Mouse (Mus musculus): ENCODE results near the gene Ebpl. TPM values are rescaled to one million over a fixed set of nuclear protein-coding genes. Genes with fewer than 3 reads are reported as not detected.
A peak's percentile ranks its signal among the peaks of the same experiment; 100 is the strongest.

The Ebpl gene
- polyA plus RNA-seq, 2 experiments = 1.1 to 4.9 TPM

DNA sequence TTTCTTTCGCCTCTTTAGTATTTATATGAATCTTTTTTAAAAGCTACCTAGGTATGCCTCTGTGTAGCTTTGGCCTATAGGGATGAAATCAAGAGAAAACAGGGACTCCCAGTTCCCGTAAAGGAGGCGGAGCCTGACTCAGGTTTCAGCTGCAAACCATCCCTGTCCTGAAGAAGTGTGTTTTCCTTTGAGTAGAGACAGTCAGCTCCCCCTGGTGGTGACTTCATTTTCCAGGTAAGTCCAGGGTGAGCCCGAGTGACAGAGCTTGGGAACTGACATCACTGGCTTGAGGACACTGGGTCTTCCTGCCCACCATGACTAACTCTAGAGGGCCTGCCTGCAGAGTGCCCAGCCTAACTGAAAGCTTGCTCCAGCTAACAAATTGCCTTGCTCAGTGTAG lies 43.4 kb downstream of the Ebpl start:
- Histone ChIP-seq H3K4me3 (ENCODE audit: insufficient read depth in 1 of 2, low read depth in 2 of 2, low read length in 2 of 2) (no peak overlapping the region), H3K4me2 (ENCODE audit: low read depth) (no peak overlapping the region), H3K27ac (no peak overlapping the region), H3K27me3 (ENCODE audit: control insufficient read depth, insufficient read depth, low read length) (no peaks in the 10 kb centered on the region), H3K36me3 (replicated peaks; ENCODE audit: control insufficient read depth, insufficient read depth, low read depth) (no peaks in the 10 kb centered on the region), H3K9me3 (ENCODE audit: control insufficient read depth, low read length) (no peaks in the 10 kb centered on the region), H3K4me1 (replicated peaks; ENCODE audit: control insufficient read depth in 2 of 2, insufficient read depth in 2 of 2, low read length in 1 of 2) (peaks cover 0 to 6% of the 10 kb centered on the region in 2 experiments; a peak in 1 of 4 replicates), H3K9ac (replicated peaks) (no peak overlapping the region)
- TF ChIP-seq EP300 (IDR thresholded peaks at IDR 0.05; ENCODE audit: low read depth) (no peak), CTCF (IDR thresholded peaks at IDR 0.05; ENCODE audit: low read depth) (peak; percentile 77)
- WGBS (ENCODE audit: insufficient replicate concordance) = 32% methylated on average over 4 of the region's 4 CpGs
- DNase-seq (ENCODE audit: low read depth in 3 of 3, low spot score in 3 of 3) = peak; percentile 41 to 45 (median 41)
- no peak for ATAC-seq (ENCODE audit: insufficient read depth)

- TF ChIP-seq EP300 (IDR thresholded peaks at IDR 0.05; ENCODE audit: low read depth) (no peak), CTCF (IDR thresholded peaks at IDR 0.05; ENCODE audit: low read depth) (no peak)
- no peaks in the 10 kb centered on the region for H3K27me3 ChIP-seq (ENCODE audit: control insufficient read depth, insufficient read depth, low read length)
- H3K4me1 ChIP-seq (replicated peaks; ENCODE audit: control insufficient read depth in 2 of 2, insufficient read depth in 2 of 2, low read length in 1 of 2) = peaks cover 0 to 8% of the 10 kb centered on the region in 2 experiments; a peak in 2 of 4 replicates
- H3K9me3 ChIP-seq (ENCODE audit: control insufficient read depth, low read length) = no peaks in the 10 kb centered on the region
- no peak for DNase-seq (ENCODE audit: low read depth in 3 of 3, low spot score in 3 of 3)
- H3K4me2 ChIP-seq (ENCODE audit: low read depth) = peak overlapping the region; percentile 18; the same call in 1 of the 2 replicates
- H3K4me3 ChIP-seq (ENCODE audit: insufficient read depth in 1 of 2, low read depth in 2 of 2, low read length in 2 of 2) = no peak overlapping the region
- no peak overlapping the region for H3K9ac ChIP-seq (replicated peaks)
- no peak overlapping the region for H3K27ac ChIP-seq
- ATAC-seq (ENCODE audit: insufficient read depth) = no peak
- WGBS (ENCODE audit: insufficient replicate concordance) = 27% methylated on average over 12 of the region's 12 CpGs
- no peaks in the 10 kb centered on the region for H3K36me3 ChIP-seq (replicated peaks; ENCODE audit: control insufficient read depth, insufficient read depth, low read depth)
These were observed 49.3 kb downstream of the Ebpl start for GRCm38 (mm10) chr14:61310963-61311362.

DNA sequence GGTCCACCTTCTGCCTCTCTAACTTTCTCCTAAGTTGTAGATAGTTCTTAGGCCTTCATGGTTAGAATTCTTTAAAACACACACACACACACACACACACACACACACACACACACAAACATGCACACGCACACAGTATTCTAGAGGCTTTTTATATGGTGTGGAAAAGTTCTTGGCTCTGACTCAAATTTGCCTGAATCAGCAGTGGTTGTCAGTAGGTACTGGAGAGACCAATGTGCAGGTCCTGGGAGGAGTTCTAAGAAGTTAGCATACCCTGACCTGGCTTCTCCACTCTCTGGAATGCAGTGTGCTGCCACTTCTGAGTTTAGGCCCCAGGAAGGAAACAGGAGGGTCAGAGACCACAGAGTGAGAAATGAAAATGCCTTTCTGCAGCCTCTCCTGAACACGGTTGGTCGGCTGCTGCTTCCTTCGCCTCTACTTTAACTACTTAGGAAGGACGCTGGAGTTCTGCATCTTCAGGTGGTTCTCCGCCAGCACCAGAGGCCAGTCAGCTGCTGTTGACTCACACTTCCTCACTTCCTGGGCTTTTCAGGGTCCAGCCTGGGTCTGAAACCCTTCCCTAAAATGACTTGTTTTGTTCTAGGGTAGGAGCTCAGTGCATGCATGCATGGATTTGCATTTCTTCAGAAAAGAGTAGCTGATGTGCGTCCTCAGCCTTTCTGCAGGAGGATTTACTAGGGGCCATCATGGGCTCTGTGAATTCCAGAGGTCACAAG lies 50.0 kb downstream of the Ebpl start:
- Histone ChIP-seq H3K4me2 (ENCODE audit: low read depth) (peak overlapping the region; percentile 22; the same call in 1 of the 2 replicates), H3K9me3 (ENCODE audit: control insufficient read depth, low read length) (no peaks in the 10 kb centered on the region), H3K9ac (replicated peaks) (no peak overlapping the region), H3K4me1 (replicated peaks; ENCODE audit: control insufficient read depth in 2 of 2, insufficient read depth in 2 of 2, low read length in 1 of 2) (peaks cover 0 to 8% of the 10 kb centered on the region in 2 experiments; a peak in 2 of 4 replicates), H3K27ac (no peak overlapping the region), H3K36me3 (replicated peaks; ENCODE audit: control insufficient read depth, insufficient read depth, low read depth) (no peaks in the 10 kb centered on the region), H3K4me3 (ENCODE audit: insufficient read depth in 1 of 2, low read depth in 2 of 2, low read length in 2 of 2) (no peak overlapping the region), H3K27me3 (ENCODE audit: control insufficient read depth, insufficient read depth, low read length) (no peaks in the 10 kb centered on the region)
- DNase-seq (ENCODE audit: low read depth in 3 of 3, low spot score in 3 of 3) (no peak), ATAC-seq (ENCODE audit: insufficient read depth) (no peak)
- no peak for TF ChIP-seq CTCF (IDR thresholded peaks at IDR 0.05; ENCODE audit: low read depth)
- no peak for TF ChIP-seq EP300 (IDR thresholded peaks at IDR 0.05; ENCODE audit: low read depth)
- 29% methylated on average over 7 of the region's 7 CpGs for WGBS (ENCODE audit: insufficient replicate concordance)

DNA sequence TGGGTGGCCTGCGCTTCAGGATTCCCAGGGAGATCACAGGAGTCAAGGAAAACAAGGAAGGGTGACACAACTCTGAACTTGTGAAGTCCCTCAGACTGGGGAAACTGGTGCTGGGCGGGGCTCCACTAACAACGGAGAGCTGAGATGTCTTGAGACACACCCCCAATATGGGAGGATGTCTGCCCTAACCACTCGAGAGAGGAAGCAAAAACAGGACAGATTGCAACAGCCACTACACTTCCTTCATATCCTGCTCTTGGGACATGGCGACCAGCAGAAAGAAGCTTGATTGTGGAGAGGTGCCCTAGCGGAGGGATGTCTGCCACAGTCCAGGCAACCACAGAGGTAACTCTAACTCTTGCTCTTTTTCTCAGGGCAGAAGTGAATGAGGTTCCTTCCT lies 50.6 kb downstream of the Ebpl start, which contains the start of gene Arl11:
Arl11 (plus strand) TSS at position 161 of the 400 bp plus-strand sequence.
- Histone ChIP-seq H3K4me3 (ENCODE audit: insufficient read depth in 1 of 2, low read depth in 2 of 2, low read length in 2 of 2) (no peak within 1 kb of the TSS), H3K4me1 (replicated peaks; ENCODE audit: control insufficient read depth in 2 of 2, insufficient read depth in 2 of 2, low read length in 1 of 2) (peaks cover 0 to 8% of the 10 kb centered on the region in 2 experiments; a peak in 2 of 4 replicates), H3K9me3 (ENCODE audit: control insufficient read depth, low read length) (no peaks in the 10 kb centered on the region), H3K4me2 (ENCODE audit: low read depth) (peak within 1 kb of the TSS; percentile 22; the same call in 1 of the 2 replicates), H3K36me3 (replicated peaks; ENCODE audit: control insufficient read depth, insufficient read depth, low read depth) (no peaks in the 10 kb centered on the region), H3K9ac (replicated peaks) (no peak within 1 kb of the TSS), H3K27me3 (ENCODE audit: control insufficient read depth, insufficient read depth, low read length) (no peaks in the 10 kb centered on the region), H3K27ac (no peak within 1 kb of the TSS)
- 16% methylated on average over 6 of the region's 6 CpGs for WGBS (ENCODE audit: insufficient replicate concordance)
- DNase-seq (ENCODE audit: low read depth in 3 of 3, low spot score in 3 of 3) (peak in 1 of 3 experiments; percentile 27), ATAC-seq (ENCODE audit: insufficient read depth) (no peak)
- TF ChIP-seq EP300 (IDR thresholded peaks at IDR 0.05; ENCODE audit: low read depth) (no peak), CTCF (IDR thresholded peaks at IDR 0.05; ENCODE audit: low read depth) (no peak)

- Histone ChIP-seq H3K9me3 (ENCODE audit: control insufficient read depth, low read length) (no peaks in the 10 kb centered on the region), H3K36me3 (replicated peaks; ENCODE audit: control insufficient read depth, insufficient read depth, low read depth) (no peaks in the 10 kb centered on the region), H3K9ac (replicated peaks) (no peak overlapping the region), H3K27me3 (ENCODE audit: control insufficient read depth, insufficient read depth, low read length) (no peaks in the 10 kb centered on the region), H3K4me2 (ENCODE audit: low read depth) (no peak overlapping the region), H3K27ac (no peak overlapping the region), H3K4me3 (ENCODE audit: insufficient read depth in 1 of 2, low read depth in 2 of 2, low read length in 2 of 2) (no peak overlapping the region), H3K4me1 (replicated peaks; ENCODE audit: control insufficient read depth in 2 of 2, insufficient read depth in 2 of 2, low read length in 1 of 2) (no peaks in the 10 kb centered on the region)
- no peak for ATAC-seq (ENCODE audit: insufficient read depth)
- no peak for DNase-seq (ENCODE audit: low read depth in 3 of 3, low spot score in 3 of 3)
- no peak for TF ChIP-seq CTCF (IDR thresholded peaks at IDR 0.05; ENCODE audit: low read depth)
- no peak for TF ChIP-seq EP300 (IDR thresholded peaks at IDR 0.05; ENCODE audit: low read depth)
- WGBS (ENCODE audit: insufficient replicate concordance) = 61% methylated on average over 4 of the region's 4 CpGs
These were observed 56.1 kb downstream of the Ebpl start for GRCm38 (mm10) chr14:61303969-61304609.

Data from liver, embryonic 14.5 days (tissue).